Mouse (Mus musculus) myocyte (in vitro differentiated cells): ENCODE measurements around the gene Slc34a1.

Source experiments
- CEBPB ChIP-seq: IDR thresholded peaks from 2 replicates; pipeline ENCODE4 v1.6.1; 2011; ENCODE audit warnings: mild to moderate bottlenecking, moderate library complexity; ENCODE audit not compliant: poor library complexity, insufficient read depth, severe bottlenecking
- E2F4 ChIP-seq: IDR thresholded peaks from one replicate; pipeline ENCODE4 v1.6.1; 2011; ENCODE audit warnings: mild to moderate bottlenecking, control low read depth, moderate library complexity; ENCODE audit not compliant: insufficient read depth
- MAX ChIP-seq: IDR thresholded peaks from one replicate; pipeline ENCODE4 v1.6.1; 2011; ENCODE audit warnings: low read depth, mild to moderate bottlenecking, control low read depth
- MYOD1 ChIP-seq, 3 experiments: IDR thresholded peaks; one replicate each; pipeline ENCODE4 v1.6.1; 2011; ENCODE audit warnings: control low read depth in 2 of 3, low read depth in 2 of 3, mild to moderate bottlenecking in 2 of 3, moderate library complexity in 1 of 3; ENCODE audit not compliant: insufficient read length in 2 of 3, control insufficient read depth in 1 of 3
- MYOG ChIP-seq, 3 experiments: IDR thresholded peaks; one replicate each; pipeline ENCODE4 v1.6.1; 2011; ENCODE audit warnings: control low read depth in 2 of 3, low read depth in 2 of 3, mild to moderate bottlenecking in 2 of 3; ENCODE audit not compliant: insufficient read length in 2 of 3, control insufficient read depth in 1 of 3, insufficient read depth in 1 of 3
- POLR2A ChIP-seq: IDR thresholded peaks from one replicate; pipeline ENCODE4 v1.6.1; 2011; ENCODE audit warnings: low read depth, mild to moderate bottlenecking, control low read depth, moderate library complexity; ENCODE audit not compliant: insufficient read length
- POLR2AphosphoS2 ChIP-seq: IDR thresholded peaks from one replicate; pipeline ENCODE4 v1.6.1; 2011; ENCODE audit warnings: low read depth, control low read depth; ENCODE audit not compliant: insufficient read length
- SRF ChIP-seq: IDR thresholded peaks from one replicate; pipeline ENCODE4 v1.6.1; 2011; ENCODE audit warnings: low read depth; ENCODE audit not compliant: control insufficient read depth, insufficient read length
- TCF12 ChIP-seq: IDR thresholded peaks from one replicate; pipeline ENCODE4 v1.6.1; 2011; ENCODE audit warnings: mild to moderate bottlenecking, control low read depth; ENCODE audit not compliant: poor library complexity, insufficient read depth, severe bottlenecking
- TCF3 ChIP-seq: IDR thresholded peaks from one replicate; pipeline ENCODE4 v1.6.1; 2011; ENCODE audit warnings: low read depth, control low read depth; ENCODE audit not compliant: insufficient read length
- USF1 ChIP-seq: IDR thresholded peaks from one replicate; pipeline ENCODE4 v1.6.1; 2011; ENCODE audit warnings: low read depth, mild to moderate bottlenecking, control low read depth, moderate library complexity

- TF ChIP-seq MAX (no peak), POLR2A (peak; percentile 79), MYOD1 (IDR thresholded peaks at IDR 0.05; ENCODE audit: control insufficient read depth in 1 of 3, insufficient read length in 2 of 3, low read depth in 2 of 3) (no peak), TCF12 (no peak), E2F4 (no peak), TCF3 (no peak), CEBPB (no peak), MYOG (IDR thresholded peaks at IDR 0.05; ENCODE audit: control insufficient read depth in 1 of 3, insufficient read depth in 1 of 3, insufficient read length in 2 of 3, low read depth in 2 of 3) (no peak), USF1 (no peak), POLR2AphosphoS2 (peak; percentile 24), SRF (no peak)
Observed at GRCm38 (mm10) chr13:55445361-55446091, 47.5 kb downstream of the Slc34a1 start.
